Mouse (Mus musculus): ENCODE data around the gene Mea1.

Gene Mea1

DNA sequence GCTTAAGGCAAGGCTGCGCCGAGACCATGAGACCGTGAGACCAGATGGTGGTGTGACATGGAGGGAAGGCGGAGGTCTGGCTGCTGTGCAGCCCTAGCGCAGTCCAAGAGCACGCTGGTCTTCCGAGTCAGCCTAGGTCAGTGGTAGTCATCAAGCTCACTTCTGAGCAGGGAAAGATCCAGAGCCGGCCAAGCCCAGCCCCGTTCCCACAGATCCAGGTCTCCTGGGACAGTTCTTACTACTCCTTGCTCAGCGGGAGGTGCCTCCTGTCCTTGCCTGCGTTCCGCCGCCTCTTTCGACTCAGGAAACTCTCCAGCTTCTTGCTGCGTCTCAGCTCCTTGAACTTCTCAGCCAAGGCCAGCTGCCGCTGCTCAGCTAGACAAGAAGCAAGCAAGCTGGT lies 10.9 kb upstream of the Mea1 start:
- DNase-seq (ENCODE audit: extremely low read depth, low read depth, low spot score) = no peak

- no peak for DNase-seq (ENCODE audit: extremely low read depth, low read depth, low spot score)
Observed at GRCm38 (mm10) chr17:46669911-46670310, 8.7 kb upstream of the Mea1 start.

DNA sequence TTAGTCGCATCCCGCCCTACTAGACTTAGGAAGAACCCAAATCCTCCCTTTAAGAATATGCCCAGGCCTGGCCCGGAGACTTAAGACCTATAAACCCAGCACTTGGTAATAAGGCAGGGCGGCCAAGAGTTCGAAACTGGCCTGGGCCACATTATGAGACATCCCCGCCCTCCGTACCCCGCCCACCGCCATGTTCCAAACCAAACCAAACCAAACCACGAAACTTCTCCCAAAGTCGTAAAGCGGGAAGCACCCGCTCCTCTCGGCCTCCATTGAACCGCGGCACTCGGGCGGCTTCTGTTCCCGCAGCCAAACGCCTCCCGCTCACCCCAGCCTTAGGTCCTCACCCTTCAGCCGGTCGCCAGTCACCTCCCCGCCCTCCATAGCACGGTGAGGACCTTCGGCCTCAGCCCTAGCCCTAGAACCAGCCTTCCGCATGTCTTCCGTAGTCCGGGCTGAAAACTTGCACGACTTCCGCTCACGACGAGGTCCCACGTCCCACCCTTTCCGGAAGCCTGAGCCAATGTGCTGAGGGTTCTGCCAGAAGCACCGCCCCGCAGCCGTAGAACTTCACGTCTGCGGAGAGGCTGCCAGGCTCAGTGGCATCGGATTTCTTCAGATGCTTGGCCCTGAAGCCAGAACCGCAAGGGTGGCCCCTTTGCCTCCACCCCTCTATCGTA lies 4.6 kb upstream of the Mea1 start, which contains the start of gene Rrp36:
Gene Rrp36, minus strand, starts transcription at position 503 of the 680 bp plus-strand sequence.
- peak; percentile 43 for DNase-seq (ENCODE audit: extremely low read depth, low read depth, low spot score)

GRCm38 (mm10) chr17:46674530-46675283 lies 3.9 kb upstream of the Mea1 start:
- no peak for DNase-seq (ENCODE audit: extremely low read depth, low read depth, low spot score)

DNA sequence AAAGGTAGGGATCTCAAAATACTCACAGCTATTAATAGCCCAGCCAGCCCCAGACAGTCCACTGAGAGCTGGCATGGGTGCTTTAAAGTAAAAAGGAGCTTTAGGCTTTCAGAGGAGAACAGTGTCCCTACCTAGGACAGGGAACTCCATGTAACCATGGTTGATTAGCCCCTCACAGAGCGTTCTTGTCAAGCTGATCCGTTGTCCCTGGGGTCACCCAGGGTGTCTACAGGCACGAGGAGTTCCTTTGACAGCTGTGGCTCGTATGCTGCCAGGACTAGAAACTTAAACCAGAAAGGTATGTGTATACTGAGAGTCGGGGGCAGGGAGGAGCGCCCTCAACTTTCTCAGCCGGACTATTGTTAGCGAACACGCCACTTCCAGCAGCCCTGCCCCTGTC lies 318 bp downstream of the Mea1 start:
- DNase-seq (ENCODE audit: extremely low read depth, low read depth, low spot score) = no peak

GRCm38 (mm10) chr17:46679843-46680759 lies 1.5 kb downstream of the Mea1 start:
- no peak for DNase-seq (ENCODE audit: extremely low read depth, low read depth, low spot score)

DNA sequence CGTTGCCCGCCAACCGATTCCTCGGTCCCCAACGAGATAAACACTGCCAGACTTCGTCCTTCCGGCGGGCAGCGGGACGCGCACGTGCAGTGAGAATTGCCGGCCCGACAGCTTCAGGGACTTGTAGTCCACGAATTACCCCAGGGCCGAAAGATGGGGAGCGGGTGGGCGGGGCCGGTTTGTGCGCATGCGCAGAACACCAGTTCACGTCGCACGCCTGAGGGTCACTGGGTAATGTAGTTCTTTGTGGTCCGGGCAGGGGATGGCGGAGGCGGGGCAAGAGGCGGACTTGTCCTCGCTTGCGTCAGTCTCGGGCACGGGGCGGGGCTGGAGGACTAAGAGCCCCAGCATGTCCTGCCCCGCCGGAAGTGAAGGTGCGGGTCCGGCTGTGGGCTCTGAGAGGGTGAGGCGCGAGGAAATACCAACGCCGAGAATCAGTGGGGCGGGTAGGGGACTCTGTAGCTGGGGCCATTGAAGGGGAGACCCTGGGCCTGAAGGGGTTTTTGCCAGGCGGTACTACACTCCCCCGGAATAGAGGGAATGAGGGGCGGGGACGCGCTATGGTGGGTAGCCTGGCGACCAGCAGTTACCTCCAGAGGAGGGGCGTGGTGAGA lies 2.3 kb downstream of the Mea1 start, which contains the start of gene Klhdc3:
Gene Klhdc3, minus strand, starts transcription at position 155 of the 614 bp plus-strand sequence.
- peak; percentile 68 for DNase-seq (ENCODE audit: extremely low read depth, low read depth, low spot score)

GRCm38 (mm10) chr17:46681466-46682118 lies 3.0 kb downstream of the Mea1 start:
- DNase-seq (ENCODE audit: extremely low read depth, low read depth, low spot score) = no peak

GRCm38 (mm10) chr17:46682654-46683389 lies 4.2 kb downstream of the Mea1 start:
- DNase-seq (ENCODE audit: extremely low read depth, low read depth, low spot score) = no peak

GRCm38 (mm10) chr17:46685913-46686312 lies 7.3 kb downstream of the Mea1 start:
- no peak for DNase-seq (ENCODE audit: extremely low read depth, low read depth, low spot score)

DNA sequence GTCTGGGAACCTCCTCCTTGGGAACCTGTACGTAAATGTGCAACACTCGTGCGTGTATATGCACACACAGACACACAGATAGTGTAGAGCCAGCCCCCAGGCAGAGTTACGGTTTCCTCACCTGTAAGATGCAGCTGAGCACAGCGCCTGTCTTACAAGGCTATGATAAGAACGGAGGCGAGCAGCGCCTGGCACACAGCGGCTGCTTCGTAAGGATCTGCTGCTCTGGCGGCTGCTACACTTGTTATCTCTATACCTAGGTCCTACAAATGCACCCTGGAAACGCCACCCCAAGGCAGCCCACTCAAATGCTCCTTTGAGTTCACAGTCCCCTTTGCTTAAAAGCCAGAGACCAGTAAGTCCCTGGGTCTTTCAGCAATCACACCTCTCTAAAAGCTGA lies 12.1 kb downstream of the Mea1 start:
- no peak for DNase-seq (ENCODE audit: extremely low read depth, low read depth, low spot score)

GRCm38 (mm10) chr17:46691390-46691789 lies 12.8 kb downstream of the Mea1 start:
- DNase-seq (ENCODE audit: extremely low read depth, low read depth, low spot score) = no peak

- no peak for DNase-seq (ENCODE audit: extremely low read depth, low read depth, low spot score)
Observed at GRCm38 (mm10) chr17:46694517-46695063, 16.0 kb downstream of the Mea1 start.

GRCm38 (mm10) chr17:46698515-46698914 lies 19.9 kb downstream of the Mea1 start:
- no peak for DNase-seq (ENCODE audit: extremely low read depth, low read depth, low spot score)

GRCm38 (mm10) chr17:46699245-46699644 lies 20.7 kb downstream of the Mea1 start:
- no peak for DNase-seq (ENCODE audit: extremely low read depth, low read depth, low spot score)

DNA sequence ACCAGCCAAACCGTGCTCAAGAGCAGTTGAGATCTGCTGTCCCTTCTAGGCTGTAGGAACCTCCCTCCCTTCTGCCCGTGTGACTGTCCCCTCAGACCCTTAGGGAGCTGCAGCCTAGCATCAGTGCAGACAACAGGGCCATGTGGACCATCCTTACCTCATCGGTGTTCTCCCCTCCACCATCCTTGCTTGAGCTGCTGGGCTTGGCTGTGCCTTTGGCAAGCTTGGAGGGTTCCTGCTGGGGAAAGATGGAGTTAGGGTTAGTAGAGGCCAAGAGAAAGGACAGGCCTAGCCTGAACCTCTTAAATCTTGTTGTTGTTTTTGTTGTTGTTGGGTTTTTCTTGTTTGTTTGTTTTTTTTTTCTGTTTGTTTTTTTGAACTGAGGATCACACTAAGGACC lies 21.3 kb downstream of the Mea1 start:
- DNase-seq (ENCODE audit: extremely low read depth, low read depth, low spot score) = no peak

GRCm38 (mm10) chr17:46701489-46701888 lies 22.9 kb downstream of the Mea1 start:
- no peak for DNase-seq (ENCODE audit: extremely low read depth, low read depth, low spot score)

DNA sequence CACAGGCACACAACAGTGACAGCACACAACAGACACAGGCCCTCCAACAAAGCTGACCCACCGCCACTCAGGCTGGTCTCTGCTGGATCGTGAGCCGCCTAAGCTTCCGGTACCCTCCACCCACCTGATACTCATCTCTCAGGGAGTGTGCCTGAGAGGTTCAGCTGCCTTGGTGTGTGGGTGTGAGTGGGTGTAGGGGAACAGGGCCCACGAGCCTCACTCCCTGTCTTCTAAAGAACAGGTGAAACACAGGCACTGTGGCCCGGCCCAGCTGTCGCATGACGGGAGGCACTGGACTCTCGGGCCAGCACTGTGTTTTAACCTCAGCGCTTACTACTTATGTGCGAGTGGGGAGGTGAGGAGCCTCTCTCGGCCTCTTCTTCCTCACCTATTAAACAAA lies 23.5 kb downstream of the Mea1 start:
- DNase-seq (ENCODE audit: extremely low read depth, low read depth, low spot score) = no peak

- DNase-seq (ENCODE audit: extremely low read depth, low read depth, low spot score) = no peak
Observed at GRCm38 (mm10) chr17:46702506-46702905, 23.9 kb downstream of the Mea1 start.

Measured in fat pad, adult 2 months (tissue).